Mouse (Mus musculus) kidney, embryonic 15.5 days (tissue): ENCODE measurements around the gene Aldh5a1. TPM values are rescaled to one million over a fixed set of nuclear protein-coding genes. Genes with fewer than 3 reads are reported as not detected.
A peak's percentile ranks its signal among the peaks of the same experiment; 100 is the strongest.
"Not testable (repeated sequence)": the region's sequence is repeated elsewhere in the genome, so short reads cannot be mapped to it uniquely, and the experiment has no call there.

Experiments used
- ATAC-seq: fragments of 200-750 bp; cut with Nextera tagmentation; replicated peaks from 2 replicates; pipeline ENCODE4 v1.8.0; 2017; ENCODE audit warnings: moderate TSS enrichment; ENCODE audit not compliant: low FRiP score
- H3K27ac ChIP-seq: fragments of 300-500 bp; sonication (generic); 2 replicates; pipeline ENCODE4 v1.5.1; 2015; ENCODE audit warnings: mild to moderate bottlenecking, inconsistent platforms
- H3K27me3 ChIP-seq: fragments of 300-500 bp; sonication (generic); 2 replicates; pipeline ENCODE4 v1.6.1; 2015; ENCODE audit warnings: inconsistent platforms
- H3K36me3 ChIP-seq: fragments of 300-500 bp; sonication (generic); 2 replicates; pipeline ENCODE4 v1.6.1; 2015; ENCODE audit warnings: inconsistent platforms
- H3K4me1 ChIP-seq: fragments of 300-500 bp; sonication (generic); 2 replicates; pipeline ENCODE4 v1.6.1; 2015; ENCODE audit warnings: inconsistent platforms
- H3K4me2 ChIP-seq: fragments of 300-500 bp; sonication (generic); 2 replicates; pipeline ENCODE4 v1.6.1; 2015; ENCODE audit warnings: moderate library complexity, mild to moderate bottlenecking, inconsistent platforms
- H3K4me3 ChIP-seq: fragments of 300-500 bp; sonication (generic); replicated peaks from 2 replicates; pipeline ENCODE4 v1.5.1; 2015; ENCODE audit warnings: mild to moderate bottlenecking, inconsistent platforms
- H3K9ac ChIP-seq: fragments of 300-500 bp; sonication (generic); 2 replicates; pipeline ENCODE4 v1.6.1; 2015; ENCODE audit warnings: mild to moderate bottlenecking, inconsistent platforms
- H3K9me3 ChIP-seq: fragments of 300-500 bp; sonication (generic); replicated peaks from 2 replicates; pipeline ENCODE4 v1.6.1; 2016; ENCODE audit warnings: inconsistent platforms
- WGBS: fragments of 180-500 bp; shearing (Covaris S2); methylation state at CpG from one replicate; pipeline ENCODE4 v1.1.7; 2015; ENCODE audit warnings: mixed read lengths; 5-methylcytosine and 5-hydroxymethylcytosine counted together
- polyA plus RNA-seq: library from polyadenylated mRNA; unstranded; fragments of >200 nt; fragmentation: Nextera tagmentation; extraction: Ambion mirVana; gene quantifications from 2 replicates; pipeline ENCODE4 v1.2.1, GENCODE M21; 2015

Aldh5a1 gene
- polyA plus RNA-seq, result 7.8 and 7.9 TPM in 2 replicates

DNA sequence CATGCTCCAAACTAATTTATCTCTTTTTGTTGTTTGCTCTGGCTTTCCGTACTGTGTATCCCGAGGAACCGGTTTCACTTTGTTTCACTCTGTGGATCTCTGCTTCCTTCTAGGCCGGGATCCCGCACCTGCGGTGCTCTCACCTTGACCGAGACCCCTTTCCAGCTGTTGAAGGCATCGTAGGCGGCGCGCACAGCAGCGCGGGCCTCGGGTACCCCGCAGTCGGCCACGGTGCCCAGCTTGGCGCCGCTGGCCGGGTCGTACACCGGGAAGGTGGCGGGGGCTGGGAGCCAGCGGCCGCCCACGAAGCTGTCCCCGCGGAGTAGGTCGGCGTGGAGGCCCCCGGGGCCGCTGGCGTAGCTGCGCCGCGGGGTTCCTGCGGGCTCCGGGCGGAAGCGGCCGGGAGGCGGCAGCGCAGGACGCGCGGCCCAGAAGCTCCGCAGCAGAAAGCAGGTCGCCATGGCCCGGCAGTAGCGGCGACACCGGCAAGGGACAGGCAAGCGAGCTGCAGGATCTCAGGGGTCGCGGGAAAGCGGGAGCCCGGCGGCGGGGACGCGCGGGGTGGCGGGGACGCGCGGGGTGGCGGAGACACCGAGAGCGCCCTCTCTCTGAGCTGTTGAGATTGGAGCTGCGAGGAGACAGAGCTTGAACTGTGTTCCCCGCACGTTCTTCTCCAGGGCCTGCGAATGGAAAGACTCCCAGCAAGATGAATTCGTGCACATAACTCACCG lies at the start of gene Aldh5a1:
Gene Aldh5a1, minus strand, starts transcription at position 554 of the 731 bp plus-strand sequence.
- peak within 1 kb of the TSS; percentile 81 for H3K9ac ChIP-seq
- peak within 1 kb of the TSS; percentile 92 for H3K4me3 ChIP-seq
- no peaks in the 10 kb centered on the region for H3K27me3 ChIP-seq
- H3K4me1 ChIP-seq, result peaks cover 18% of the 10 kb centered on the region
- ATAC-seq, result peak; percentile 83
- H3K4me2 ChIP-seq, result peak within 1 kb of the TSS; percentile 79
- WGBS, result under 1% methylated on average over 75 of the region's 75 CpGs
- 0 out of 2 replicates have a peak, but pooled peaks cover 6% of the 10 kb centered on the region for H3K36me3 ChIP-seq
- H3K9me3 ChIP-seq, result no peaks in the 10 kb centered on the region
- peak within 1 kb of the TSS; percentile 81 for H3K27ac ChIP-seq

DNA sequence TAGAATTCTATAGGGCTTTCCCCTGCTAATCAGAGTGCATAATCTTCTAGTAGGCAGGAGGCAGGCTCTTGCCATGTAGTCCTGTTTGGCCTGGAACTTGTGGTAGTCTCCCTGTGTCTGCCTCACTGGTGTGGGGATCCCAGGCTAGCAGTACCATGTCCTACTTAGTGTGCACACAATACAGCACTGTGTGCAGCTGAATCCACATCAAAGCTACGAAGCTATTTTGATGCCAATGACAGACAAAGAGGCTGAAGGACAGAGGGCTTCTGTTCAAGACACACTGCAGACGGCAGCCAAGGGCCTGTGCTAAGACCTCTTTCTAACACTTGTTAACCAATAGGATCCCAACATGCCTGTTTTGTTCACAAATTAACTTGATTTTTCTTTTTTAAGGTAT lies 48.0 kb upstream of the Aldh5a1 start:
- peaks cover 20% of the 10 kb centered on the region for H3K36me3 ChIP-seq
- H3K9me3 ChIP-seq, result no peaks in the 10 kb centered on the region
- no peak overlapping the region for H3K9ac ChIP-seq
- H3K4me3 ChIP-seq, result no peak overlapping the region
- H3K27me3 ChIP-seq, result no peaks in the 10 kb centered on the region
- WGBS, result 81% methylated on average over 2 of the region's 2 CpGs
- no peaks in the 10 kb centered on the region for H3K4me1 ChIP-seq
- H3K27ac ChIP-seq, result no peak overlapping the region
- H3K4me2 ChIP-seq, result no peak overlapping the region
- no peak for ATAC-seq

DNA sequence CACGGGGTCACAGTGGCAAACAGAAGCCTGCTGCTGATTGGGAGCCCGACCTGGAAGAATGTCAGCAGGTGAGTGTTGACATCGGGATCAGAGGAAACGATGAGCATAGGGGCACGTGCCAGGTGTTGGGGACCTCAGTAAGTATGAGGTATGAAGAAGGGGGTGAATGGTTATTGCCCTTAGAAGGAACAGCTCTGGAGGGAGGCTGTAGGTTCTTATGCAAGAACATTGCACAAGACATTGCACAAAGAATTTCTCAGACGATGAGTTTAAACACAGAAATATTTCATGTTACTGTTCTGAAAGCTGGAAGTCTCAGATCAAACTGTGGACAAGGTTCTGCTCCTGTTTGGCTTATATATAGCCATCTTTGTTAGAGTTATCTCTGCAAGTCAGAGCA lies 43.6 kb upstream of the Aldh5a1 start:
- H3K9me3 ChIP-seq, result no peaks in the 10 kb centered on the region
- no peak overlapping the region for H3K4me3 ChIP-seq
- ATAC-seq, result no peak
- WGBS, result 86% methylated on average over 6 of the region's 6 CpGs
- no peaks in the 10 kb centered on the region for H3K36me3 ChIP-seq
- H3K4me2 ChIP-seq, result no peak overlapping the region
- no peak overlapping the region for H3K9ac ChIP-seq
- no peaks in the 10 kb centered on the region for H3K4me1 ChIP-seq
- H3K27me3 ChIP-seq, result no peaks in the 10 kb centered on the region
- no peak overlapping the region for H3K27ac ChIP-seq

DNA sequence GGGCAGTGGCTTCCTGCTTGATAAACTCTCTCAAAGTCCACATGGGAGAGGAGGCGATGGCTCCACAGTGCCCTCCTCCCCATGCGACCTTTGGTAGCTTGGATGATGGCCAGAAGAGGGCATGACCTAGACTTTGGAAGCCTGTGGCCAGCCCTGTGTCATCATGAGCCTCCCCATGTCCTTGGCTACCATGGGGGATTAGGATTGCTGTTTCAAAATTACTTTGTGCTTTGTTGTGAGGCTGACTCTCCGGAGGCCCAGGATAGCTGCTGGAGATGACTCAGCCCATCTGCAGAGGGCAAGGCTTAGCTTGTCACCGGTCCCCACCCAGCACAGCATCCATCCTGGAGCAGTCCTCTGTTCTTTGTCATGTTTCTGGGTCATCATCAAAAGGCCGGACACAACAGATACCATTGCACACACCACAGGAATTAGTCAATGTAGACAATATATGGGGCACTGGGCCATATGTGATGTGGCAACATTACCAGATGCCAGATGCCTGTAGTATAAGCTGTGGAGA lies 40.4 kb upstream of the Aldh5a1 start:
- 87% methylated on average over 5 of the region's 5 CpGs for WGBS
- Histone ChIP-seq H3K27ac (no peak overlapping the region), H3K4me3 (no peak overlapping the region), H3K9ac (no peak overlapping the region), H3K36me3 (no peaks in the 10 kb centered on the region), H3K27me3 (no peaks in the 10 kb centered on the region), H3K4me1 (no peaks in the 10 kb centered on the region), H3K9me3 (no peaks in the 10 kb centered on the region), H3K4me2 (no peak overlapping the region)
- ATAC-seq, result no peak

DNA sequence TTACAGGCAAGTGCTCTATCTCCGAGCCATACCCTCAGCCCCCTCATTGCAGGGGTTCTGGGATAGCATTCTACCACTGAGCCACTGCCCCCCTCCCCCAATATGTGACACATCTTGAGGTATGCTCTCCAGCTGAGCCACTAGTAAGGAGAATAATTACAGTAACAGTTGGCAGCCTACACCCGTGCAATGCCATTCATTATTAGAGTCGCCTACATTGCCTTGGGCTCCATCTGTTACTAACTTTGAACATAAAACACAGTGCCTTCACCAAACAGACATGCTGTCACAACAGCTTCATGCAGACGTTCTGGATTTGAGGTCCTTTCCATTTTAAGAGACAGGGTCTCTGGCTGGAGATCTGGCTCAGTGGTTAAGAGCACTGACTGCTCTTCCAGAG lies 38.9 kb upstream of the Aldh5a1 start:
- Histone ChIP-seq H3K4me2 (no peak overlapping the region), H3K4me3 (no peak overlapping the region), H3K27me3 (no peaks in the 10 kb centered on the region), H3K36me3 (no peaks in the 10 kb centered on the region), H3K9me3 (no peaks in the 10 kb centered on the region), H3K4me1 (no peaks in the 10 kb centered on the region), H3K27ac (no peak overlapping the region), H3K9ac (no peak overlapping the region)
- ATAC-seq, result no peak
- 82% methylated on average over 4 of the region's 4 CpGs for WGBS

DNA sequence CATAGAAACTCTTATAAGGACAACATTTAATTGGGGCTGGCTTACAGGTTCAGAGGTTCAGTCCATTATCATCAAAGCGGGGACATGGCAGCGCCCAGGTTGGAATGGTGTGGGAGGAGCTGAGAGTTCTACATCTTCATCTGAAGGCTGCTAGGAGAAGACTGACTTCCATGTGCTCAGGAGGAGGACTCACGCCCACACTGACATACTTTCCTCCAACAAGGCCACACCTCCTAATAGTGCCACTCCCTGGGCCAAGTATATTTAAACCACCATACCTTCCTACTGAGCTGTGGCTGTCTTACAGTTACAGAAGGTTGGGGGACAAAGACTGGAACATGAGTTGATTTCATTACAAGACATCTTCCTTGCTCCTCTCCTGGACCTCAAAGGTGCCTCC lies 34.3 kb upstream of the Aldh5a1 start:
- H3K4me1 ChIP-seq, H3K36me3 ChIP-seq, ATAC-seq, H3K27me3 ChIP-seq, H3K27ac ChIP-seq, H3K9ac ChIP-seq, H3K9me3 ChIP-seq, H3K4me3 ChIP-seq, H3K4me2 ChIP-seq: not testable (repeated sequence)
- 86% methylated on average over 3 of the region's 3 CpGs for WGBS

DNA sequence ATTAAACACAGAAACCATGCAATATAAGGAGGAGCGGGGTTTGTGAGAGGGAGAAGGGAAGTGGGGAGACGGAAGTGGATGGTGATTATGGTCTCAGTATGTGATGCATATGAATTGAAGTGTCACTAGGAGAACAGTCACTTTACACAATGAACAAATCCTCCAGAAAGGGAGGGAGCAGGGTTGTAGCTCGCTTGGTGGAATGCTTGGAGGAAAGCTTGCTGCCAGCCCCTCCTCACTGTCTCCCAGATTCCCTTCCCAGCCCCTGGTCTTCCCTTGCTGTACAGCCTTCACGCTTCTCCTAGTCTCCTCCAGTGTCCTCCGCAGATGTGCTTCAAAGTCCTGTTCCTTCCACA lies 28.4 kb upstream of the Aldh5a1 start:
- H3K9me3 ChIP-seq, result no peaks in the 10 kb centered on the region
- ATAC-seq, result peak; percentile 49; the same call in 1 of the 2 replicates
- WGBS, result 27% methylated on average over 5 of the region's 5 CpGs

DNA sequence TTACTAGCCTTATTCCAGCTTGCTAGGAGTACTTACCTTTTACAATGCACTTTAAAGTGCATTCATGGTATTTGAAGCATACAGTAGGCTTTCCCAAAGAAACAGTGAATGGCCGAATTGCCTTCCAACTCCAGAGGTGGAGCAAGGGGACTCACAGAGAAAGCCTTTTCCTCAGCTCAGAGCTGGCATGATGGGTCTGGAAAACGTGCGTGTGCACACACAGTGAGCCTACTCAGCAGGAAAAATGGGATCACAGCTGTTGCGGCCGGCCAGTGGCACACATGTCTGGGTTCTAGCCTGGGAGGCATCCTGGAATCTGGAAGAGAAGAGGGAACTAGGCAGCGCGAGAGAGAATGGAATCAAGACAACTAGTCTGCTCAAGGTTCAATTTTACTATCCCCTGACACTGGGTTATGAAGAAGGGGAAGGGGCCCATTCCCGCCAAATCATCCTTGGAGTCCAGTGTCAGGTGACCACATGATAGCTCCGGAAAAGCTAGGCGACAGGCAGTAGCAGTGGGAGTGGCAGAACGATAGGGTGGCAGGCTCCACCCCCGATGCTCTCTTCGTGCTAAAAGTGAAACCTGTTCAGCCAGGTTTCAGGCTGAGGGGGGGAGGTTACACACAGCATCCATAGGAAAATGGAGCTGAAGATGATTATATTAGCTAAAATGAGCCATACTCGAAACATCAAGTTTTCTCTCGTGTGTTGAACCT lies 27.8 kb upstream of the Aldh5a1 start:
- Histone ChIP-seq H3K36me3 (no peaks in the 10 kb centered on the region), H3K27ac (no peak overlapping the region), H3K9ac (no peak overlapping the region), H3K4me2 (peak overlapping the region; percentile 56), H3K27me3 (no peaks in the 10 kb centered on the region), H3K4me3 (peak overlapping the region; percentile 38), H3K4me1 (peaks cover 12% of the 10 kb centered on the region), H3K9me3 (no peaks in the 10 kb centered on the region)
- ATAC-seq, result peak; percentile 74
- 14% methylated on average over 15 of the region's 15 CpGs for WGBS

More for the DNA sequence above, 28.4 kb upstream of the Aldh5a1 start:
- Histone ChIP-seq H3K4me3 (peak overlapping the region; percentile 38), H3K9ac (no peak overlapping the region), H3K4me2 (peak overlapping the region; percentile 56), H3K27me3 (no peaks in the 10 kb centered on the region), H3K27ac (no peak overlapping the region), H3K36me3 (no peaks in the 10 kb centered on the region), H3K4me1 (peaks cover 12% of the 10 kb centered on the region)

DNA sequence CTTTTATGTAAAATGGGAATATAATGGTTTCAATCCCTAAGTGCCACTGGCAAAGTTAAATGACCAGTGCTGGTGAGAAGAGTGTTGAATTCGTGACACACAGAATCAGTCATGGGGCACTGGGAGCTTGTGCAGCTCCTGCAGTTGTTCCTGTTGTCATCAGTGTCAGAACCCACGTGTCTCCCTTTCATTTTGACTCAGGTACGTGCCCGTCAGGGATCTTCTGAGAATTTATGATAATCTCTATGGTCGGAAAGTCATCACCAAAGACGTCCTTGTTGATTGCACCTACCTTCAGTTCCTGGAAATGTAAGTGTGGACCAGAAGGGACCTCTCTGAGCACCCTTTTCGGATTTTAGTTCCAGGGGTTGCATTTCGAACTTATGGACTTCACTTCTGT lies 24.7 kb upstream of the Aldh5a1 start:
- Histone ChIP-seq H3K27ac (no peak overlapping the region), H3K36me3 (no peaks in the 10 kb centered on the region), H3K9ac (no peak overlapping the region), H3K4me1 (peaks cover 12% of the 10 kb centered on the region), H3K9me3 (no peaks in the 10 kb centered on the region), H3K4me3 (no peak overlapping the region), H3K4me2 (no peak overlapping the region), H3K27me3 (no peaks in the 10 kb centered on the region)
- WGBS, result 84% methylated on average over 8 of the region's 8 CpGs
- no peak for ATAC-seq

DNA sequence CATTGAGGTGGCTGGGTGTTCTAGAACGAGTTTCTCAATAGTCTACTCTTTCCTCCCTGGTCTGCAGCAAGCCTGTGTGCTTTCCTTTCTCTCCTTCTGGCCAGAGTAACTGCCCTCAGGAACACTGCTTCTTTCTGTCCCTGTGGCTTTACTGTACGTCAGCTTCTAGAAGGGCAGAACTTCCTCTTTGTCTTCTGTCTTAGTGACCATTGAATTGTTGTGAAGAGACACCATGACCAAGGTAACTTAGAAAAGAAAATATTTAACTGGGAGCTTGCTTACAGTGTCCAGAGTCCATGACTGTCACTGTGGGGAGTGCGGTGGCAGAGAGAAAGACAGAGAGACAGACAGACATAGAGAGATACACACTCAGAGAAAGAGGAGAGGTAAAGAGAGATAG lies 22.6 kb upstream of the Aldh5a1 start:
- no peak overlapping the region for H3K4me3 ChIP-seq
- WGBS, result 84% methylated on average over 3 of the region's 3 CpGs
- no peak overlapping the region for H3K4me2 ChIP-seq
- H3K9ac ChIP-seq, result no peak overlapping the region
- H3K27ac ChIP-seq, result no peak overlapping the region
- no peaks in the 10 kb centered on the region for H3K36me3 ChIP-seq
- H3K4me1 ChIP-seq, result peaks cover under 1% of the 10 kb centered on the region; the same call in 1 of the 2 replicates
- no peaks in the 10 kb centered on the region for H3K27me3 ChIP-seq
- H3K9me3 ChIP-seq, result no peaks in the 10 kb centered on the region
- no peak for ATAC-seq

DNA sequence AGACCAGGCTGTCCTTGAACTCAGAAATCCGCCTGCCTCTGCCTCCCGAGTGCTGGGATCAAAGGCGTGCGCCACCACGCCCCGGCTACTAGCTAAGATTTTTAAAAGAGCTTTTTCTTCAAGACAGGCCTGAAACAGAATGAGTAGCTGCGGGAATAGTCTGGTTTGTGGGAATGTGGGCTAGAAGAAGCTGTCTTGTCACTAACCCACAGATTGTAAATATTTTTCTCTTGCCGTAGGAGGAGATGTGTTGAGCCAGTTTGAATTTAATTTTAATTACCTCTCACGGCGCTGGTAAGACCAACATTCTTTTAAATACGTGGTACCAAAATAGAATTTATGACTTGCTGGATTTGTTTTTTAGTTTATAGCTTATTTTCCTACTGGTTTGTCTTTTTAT lies 21.2 kb upstream of the Aldh5a1 start:
- no peak overlapping the region for H3K4me3 ChIP-seq
- H3K4me2 ChIP-seq, result no peak overlapping the region
- H3K27me3 ChIP-seq, result no peaks in the 10 kb centered on the region
- no peak overlapping the region for H3K27ac ChIP-seq
- H3K9me3 ChIP-seq, result no peaks in the 10 kb centered on the region
- 0 out of 2 replicates have a peak, but pooled peaks cover under 1% of the 10 kb centered on the region for H3K4me1 ChIP-seq
- H3K9ac ChIP-seq, result no peak overlapping the region
- no peak for ATAC-seq
- no peaks in the 10 kb centered on the region for H3K36me3 ChIP-seq
- 77% methylated on average over 11 of the region's 11 CpGs for WGBS

DNA sequence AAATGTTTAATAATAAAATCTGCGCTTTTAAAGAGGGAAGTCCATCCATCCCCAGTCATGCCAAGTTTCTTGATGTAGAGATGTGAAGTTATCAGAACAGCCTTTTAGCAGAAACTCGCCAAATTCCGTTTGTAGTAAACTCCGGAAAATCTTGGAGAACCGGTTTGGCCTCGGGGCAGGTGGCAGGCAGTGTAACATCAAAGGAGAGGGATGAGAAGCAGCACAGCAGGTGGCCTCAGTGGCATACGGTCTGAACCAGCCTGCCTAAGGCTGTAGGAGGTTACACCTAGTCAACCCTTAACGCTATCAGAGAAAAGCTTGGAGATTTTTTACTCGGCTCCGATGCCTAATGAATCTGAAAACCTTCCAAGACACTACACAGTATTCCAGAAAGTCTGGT lies 18.0 kb upstream of the Aldh5a1 start:
- H3K4me1 ChIP-seq, result 0 out of 2 replicates have a peak, but pooled peaks cover 2% of the 10 kb centered on the region
- ATAC-seq, result no peak
- H3K9me3 ChIP-seq, result no peaks in the 10 kb centered on the region
- no peak overlapping the region for H3K9ac ChIP-seq
- no peak overlapping the region for H3K27ac ChIP-seq
- no peak overlapping the region for H3K4me2 ChIP-seq
- H3K27me3 ChIP-seq, result no peaks in the 10 kb centered on the region
- 13% methylated on average over 10 of the region's 10 CpGs for WGBS
- no peaks in the 10 kb centered on the region for H3K36me3 ChIP-seq
- H3K4me3 ChIP-seq, result no peak overlapping the region
